Mouse (Mus musculus) embryonic stem cell, embryonic (primary cell): ENCODE measurements around the gene Dll3.

Experiments
- CTCF ChIA-PET, 4 experiments: fragments of 300-600 bp in 2 of 4; fragments of 350-600 bp in 2 of 4; sonication (Branson Sonifier 250); formaldehyde crosslinking; loops; one replicate each; lab custom pipeline; 2022; ENCODE audit warnings: inconsistent platforms in 2 of 4; lab: Charles Lee
- POLR2A ChIA-PET, 4 experiments: fragments of 300-600 bp in 2 of 4; fragments of 350-600 bp in 2 of 4; sonication (Branson Sonifier 250); formaldehyde crosslinking; loops; one replicate each; lab custom pipeline; 2022; ENCODE audit warnings: antibody characterized with exemption in 4 of 4, inconsistent platforms in 1 of 4; lab: Charles Lee

Dll3 gene

GRCm38 (mm10) chr7:28325293-28325692 is 23.3 kb upstream of the Dll3 start:
- ChIA-PET CTCF (interaction anchor here in 2 of 4 experiments (0.5 to 2.3 kb wide), 3 partner anchors 20 to 236 kb away, joined by 3 to 12 read pairs (median 4); partner anchors contain the start of gene Dll3 (in 1 of the 2)), POLR2A (interaction anchor here (0.5 to 50.6 kb wide), 13 partner anchors 8 to 65 kb away, joined by 3 to 1116 read pairs (median 6); partner anchors contain the start of genes Supt5 (in 4 of the 4), Rps16 (in 2 of the 4), Med29 (in 1 of the 4) and Paf1 (in 1 of the 4))

DNA sequence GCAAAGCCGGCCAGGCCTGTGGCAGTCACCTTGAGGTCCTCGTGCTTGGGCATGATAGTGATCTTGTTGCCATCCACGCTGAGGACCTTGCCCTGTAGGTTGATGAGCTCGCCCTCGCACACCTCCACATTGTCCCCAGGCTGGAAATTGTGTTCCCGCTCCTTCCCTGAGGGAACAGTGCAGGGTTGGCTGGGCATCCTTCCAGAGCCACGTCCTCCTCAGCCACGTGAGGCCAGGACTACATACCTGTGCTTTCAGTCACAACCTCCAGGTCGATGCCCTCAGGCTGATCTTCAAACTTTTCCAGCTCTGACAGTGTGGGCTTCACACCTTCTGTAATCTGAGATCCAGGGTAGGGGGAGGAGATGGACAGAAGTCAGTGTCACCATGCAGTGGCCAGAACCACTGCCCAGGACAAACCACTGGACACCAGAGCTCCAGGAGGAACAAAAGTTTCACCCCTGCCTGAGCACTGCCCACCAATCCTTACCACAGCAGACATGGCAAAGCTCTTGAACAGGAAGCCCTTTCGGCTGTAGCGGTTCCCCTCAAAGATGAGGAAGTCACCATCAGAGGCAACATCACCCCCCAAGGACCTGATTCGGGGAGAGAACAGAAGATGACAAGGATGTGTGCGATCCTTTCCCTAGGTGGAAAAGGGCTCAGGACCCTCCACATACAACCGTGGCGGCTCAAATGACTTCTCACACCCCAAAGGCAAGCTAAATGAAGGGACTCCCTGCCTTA is 20.1 kb upstream of the Dll3 start:
- ChIA-PET CTCF (interaction anchor here in 1 of 4 experiments (0.6 kb wide), 1 partner anchor 12 kb away, joined by 4 read pairs; no protein-coding TSS in a partner anchor), POLR2A (interaction anchor here in 3 of 4 experiments (0.6 to 50.6 kb wide), 14 partner anchors 8 to 71 kb away, joined by 3 to 1116 read pairs (median 4); partner anchors contain the start of genes Med29 (in 3 of the 3), Paf1 (in 3 of the 3), Rps16 (in 2 of the 3) and Dll3 (in 1 of the 3))

GRCm38 (mm10) chr7:28318714-28319113 is 16.7 kb upstream of the Dll3 start:
- CTCF ChIA-PET: no interaction called here
- POLR2A ChIA-PET: interaction anchor here in 3 of 4 experiments (0.6 to 2.3 kb wide), 14 partner anchors 9 to 35 kb away, joined by 3 to 12 read pairs (median 4); partner anchors contain the start of genes Rps16 (in 2 of the 3), Dll3 (in 1 of the 3) and Supt5 (in 1 of the 3)

DNA sequence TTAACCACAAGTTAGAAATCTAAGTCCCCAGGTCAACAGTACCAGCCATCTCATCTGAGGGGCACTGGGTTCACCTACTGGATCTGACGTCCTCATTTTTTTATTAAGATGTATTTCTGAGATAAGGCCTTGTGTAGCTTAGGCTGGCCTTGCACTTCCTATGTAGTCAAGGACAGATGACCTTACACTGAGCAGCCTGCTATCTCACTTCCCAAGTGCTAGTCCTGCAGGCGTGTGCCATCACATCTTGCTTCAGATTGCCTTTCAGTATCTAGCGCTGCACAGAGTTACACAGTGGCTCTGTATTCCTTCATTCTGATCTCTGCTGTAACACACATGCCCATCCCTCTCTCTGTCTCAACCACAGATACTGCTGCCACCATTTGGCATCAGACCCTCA is 16.0 kb upstream of the Dll3 start:
- ChIA-PET CTCF (no interaction called here), POLR2A (interaction anchor here in 2 of 4 experiments (0.9 to 2.0 kb wide), 6 partner anchors 9 to 21 kb away, joined by 3 to 12 read pairs (median 4); partner anchors contain the start of gene Supt5 (in 1 of the 2))

DNA sequence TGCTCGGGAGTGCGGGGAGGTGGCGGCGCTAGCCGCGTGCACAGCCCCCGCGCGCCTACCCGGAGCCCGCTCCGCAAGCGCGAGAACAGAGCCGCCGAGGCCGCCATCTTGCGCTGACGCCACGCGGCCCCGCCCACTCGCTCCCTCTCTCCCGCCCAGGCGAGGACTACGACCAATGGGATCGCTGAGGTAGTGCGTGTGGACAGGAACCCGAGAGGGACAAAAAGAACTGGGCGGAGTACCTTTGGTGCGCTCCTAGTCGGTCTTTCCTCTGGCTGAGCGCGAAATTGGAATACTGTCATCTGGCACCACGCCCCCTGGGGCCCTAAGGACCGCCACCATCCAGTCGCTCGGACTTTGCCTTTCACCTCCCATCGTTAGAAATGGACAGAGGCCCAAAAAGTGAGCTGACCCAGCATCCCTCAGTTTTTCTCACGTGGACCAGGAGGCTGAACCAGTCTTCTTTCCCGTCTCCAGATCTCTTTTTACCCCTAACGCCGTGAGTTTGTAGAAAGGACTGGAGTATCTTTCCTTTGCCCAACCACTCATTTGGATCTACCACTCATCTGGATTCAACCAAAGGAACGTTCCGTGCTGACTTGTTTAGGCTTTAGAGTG is 10.0 kb upstream of the Dll3 start, which contains the start of gene Timm50:
Timm50 (minus strand) TSS at position 147 of the 618 bp plus-strand sequence.
- ChIA-PET CTCF (no interaction called here), POLR2A (interaction anchor here in 2 of 4 experiments (0.7 to 5.3 kb wide), 10 partner anchors 9 to 40 kb away, joined by 3 to 36 read pairs (median 4); partner anchors contain the start of genes Rps16 (in 2 of the 2), Selenov (in 2 of the 2), Dll3 (in 1 of the 2) and Supt5 (in 1 of the 2))

DNA sequence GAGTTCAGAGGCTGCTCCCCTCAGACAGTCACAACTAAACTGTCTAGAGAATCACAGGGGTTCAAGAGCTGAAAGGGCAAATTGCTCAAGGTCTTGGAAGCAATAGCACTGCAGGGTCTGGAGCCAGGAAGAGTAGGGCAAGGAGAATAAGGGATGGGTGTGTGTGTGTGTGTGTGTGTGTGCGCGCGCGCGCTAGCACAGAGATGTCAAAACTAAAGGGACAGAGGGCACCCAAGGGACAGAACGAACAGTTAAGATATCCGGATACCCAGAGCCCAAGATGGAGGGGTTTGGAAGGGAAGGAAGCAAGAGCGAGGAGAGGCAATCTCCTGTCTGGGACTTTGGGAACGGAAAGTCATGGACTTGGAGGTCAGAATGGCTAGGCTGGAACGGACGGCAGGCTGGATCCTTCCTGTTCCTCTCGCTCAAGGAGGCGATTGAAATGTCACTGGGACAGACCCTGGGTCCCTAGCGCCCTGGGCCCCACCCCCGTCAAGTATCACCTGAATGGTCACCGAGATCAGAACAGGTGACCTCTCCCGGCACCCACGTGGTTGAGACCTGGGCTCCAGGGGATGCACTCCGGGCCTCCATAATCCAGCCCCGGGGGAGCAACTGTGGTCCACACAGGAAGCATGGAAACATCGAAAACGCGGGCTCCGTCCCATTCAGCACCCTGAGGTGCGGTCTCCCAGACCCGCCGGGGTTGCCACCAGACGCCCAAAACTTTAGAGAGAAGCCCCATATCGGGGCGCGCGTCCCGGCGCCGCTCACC is 9.3 kb upstream of the Dll3 start:
- POLR2A ChIA-PET: interaction anchor here in 2 of 4 experiments (1.0 to 5.3 kb wide), 5 partner anchors 26 to 64 kb away, joined by 3 to 36 read pairs (median 5); partner anchors contain the start of genes Rps16 (in 1 of the 2) and Supt5 (in 1 of the 2)

DNA sequence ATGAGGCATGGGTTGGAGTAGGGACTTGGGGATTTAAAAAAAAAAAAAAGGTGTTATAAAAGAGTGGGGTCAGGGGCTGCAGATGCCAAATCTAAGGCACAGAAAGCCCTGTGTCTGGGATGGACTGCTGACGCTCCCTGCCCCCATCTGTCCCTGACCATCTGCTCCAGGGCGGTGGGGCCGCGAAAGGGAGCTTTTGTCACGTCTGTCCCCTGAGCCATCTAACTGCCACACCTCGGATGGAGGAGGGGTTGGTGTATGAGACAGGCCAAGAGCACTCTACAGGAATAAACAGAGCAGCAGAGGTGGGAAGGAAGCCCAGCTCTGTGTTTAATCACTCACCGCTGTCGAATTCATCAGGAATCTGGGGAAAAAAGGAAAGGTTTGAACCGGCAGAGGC is 7.7 kb upstream of the Dll3 start:
- POLR2A ChIA-PET: interaction anchor here in 2 of 4 experiments (0.5 to 2.2 kb wide), 9 partner anchors 8 to 127 kb away, joined by 3 to 11 read pairs (median 3); partner anchors contain the start of genes Dll3 (in 1 of the 2), Gmfg (in 1 of the 2) and Rps16 (in 1 of the 2)
- CTCF ChIA-PET: no interaction called here

More for the DNA sequence above, 9.3 kb upstream of the Dll3 start:
- CTCF ChIA-PET: interaction anchor here in 2 of 4 experiments (0.6 to 0.8 kb wide), 3 partner anchors 23 to 485 kb away, joined by 3 to 10 read pairs (median 5); no protein-coding TSS in a partner anchor

DNA sequence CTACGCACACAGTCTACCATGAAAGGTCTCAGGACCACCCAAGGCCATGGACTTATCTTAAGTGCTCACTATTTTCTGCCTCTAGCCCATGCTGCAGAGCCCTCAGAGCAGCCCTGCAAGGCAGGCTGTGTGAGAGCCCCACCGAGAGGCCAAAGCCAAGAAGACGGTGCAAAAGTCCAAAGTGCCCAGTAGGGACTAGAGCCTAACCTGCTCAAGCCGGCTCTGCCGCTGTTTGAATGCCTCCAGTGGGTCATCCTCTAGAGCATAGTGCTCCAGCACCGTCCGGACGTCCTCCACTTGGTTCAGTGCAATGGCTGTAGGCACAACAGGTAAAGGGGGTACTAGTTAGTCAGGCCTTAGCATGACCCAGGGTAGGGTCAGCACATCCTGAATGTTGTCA is 4.2 kb upstream of the Dll3 start:
- ChIA-PET CTCF (no interaction called here), POLR2A (interaction anchor here in 2 of 4 experiments (0.5 to 1.7 kb wide), 5 partner anchors 10 to 44 kb away, joined by 3 to 5 read pairs (median 3); partner anchors contain the start of gene Rps16 (in 1 of the 2))

GRCm38 (mm10) chr7:28305641-28306040 is 3.6 kb upstream of the Dll3 start:
- CTCF ChIA-PET: interaction anchor here in 1 of 4 experiments (0.9 kb wide), 1 partner anchor 18 kb away, joined by 3 read pairs; no protein-coding TSS in a partner anchor
- POLR2A ChIA-PET: interaction anchor here in 2 of 4 experiments (0.5 to 1.7 kb wide), 6 partner anchors 9 to 45 kb away, joined by 3 to 5 read pairs (median 3); partner anchors contain the start of genes Rps16 (in 1 of the 2) and Supt5 (in 1 of the 2)

GRCm38 (mm10) chr7:28298837-28299625 is 3.0 kb downstream of the Dll3 start:
- CTCF ChIA-PET: interaction anchor here (0.5 to 1.9 kb wide), 39 partner anchors 8 to 791 kb away, joined by 3 to 14 read pairs (median 3); partner anchors contain the start of genes Selenov (in 2 of the 4), Supt5 (in 2 of the 4), Dyrk1b (in 1 of the 4) and Eid2 (in 1 of the 4)
- POLR2A ChIA-PET: interaction anchor here in 3 of 4 experiments (0.6 to 3.8 kb wide), 21 partner anchors 8 to 316 kb away, joined by 3 to 29 read pairs (median 3); partner anchors contain the start of genes Selenov (in 3 of the 3), Rps16 (in 2 of the 3), Supt5 (in 2 of the 3) and Dyrk1b (in 1 of the 3)

DNA sequence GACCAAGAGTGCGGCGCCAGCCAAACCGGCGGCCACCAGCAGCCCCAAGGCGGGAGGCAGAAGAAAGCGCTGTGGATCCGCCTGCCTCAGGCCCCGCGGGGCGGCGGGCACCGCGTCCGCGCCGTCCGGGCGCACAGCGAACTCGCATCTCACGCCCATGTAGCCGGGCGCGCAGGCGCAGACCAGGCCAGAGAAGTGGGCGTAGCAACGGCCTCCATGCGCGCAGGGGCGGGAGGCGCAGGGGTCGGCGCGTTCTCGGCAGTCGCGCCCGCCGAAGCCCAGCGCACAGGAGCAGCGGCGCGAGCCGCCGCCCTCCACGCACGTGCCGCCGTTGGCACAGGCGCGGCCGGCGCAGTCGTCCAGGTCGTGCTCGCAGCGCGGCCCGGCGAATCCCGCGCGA is 7.6 kb downstream of the Dll3 start:
- ChIA-PET POLR2A (interaction anchor here in 2 of 4 experiments (0.7 to 1.6 kb wide), 4 partner anchors 28 to 56 kb away, joined by 3 to 7 read pairs (median 4); partner anchors contain the start of genes Rps16 (in 2 of the 2) and Supt5 (in 1 of the 2)), CTCF (interaction anchor here in 1 of 4 experiments (0.7 kb wide), 1 partner anchor 353 kb away, joined by 5 read pairs; no protein-coding TSS in a partner anchor)

GRCm38 (mm10) chr7:28290638-28291590 is 11.1 kb downstream of the Dll3 start, which contains the start of gene Selenov:
Selenov (minus strand) TSS chr7:28291186.
- POLR2A ChIA-PET: interaction anchor here (0.6 to 3.9 kb wide), 53 partner anchors 8 to 1901 kb away, joined by 3 to 22 read pairs (median 5); partner anchors contain the start of genes Eid2 (in 3 of the 4), Med29 (in 3 of the 4), Rps16 (in 3 of the 4) and Dll3 (in 2 of the 4)
- CTCF ChIA-PET: interaction anchor here in 3 of 4 experiments (0.5 to 2.9 kb wide), 33 partner anchors 8 to 516 kb away, joined by 3 to 17 read pairs (median 4); partner anchors contain the start of genes Dll3 (in 2 of the 3), Eid2b (in 1 of the 3), Gmfg (in 1 of the 3) and Med29 (in 1 of the 3)

- CTCF ChIA-PET: interaction anchor here in 3 of 4 experiments (0.9 to 2.9 kb wide), 16 partner anchors 9 to 506 kb away, joined by 3 to 17 read pairs (median 7); partner anchors contain the start of genes Dll3 (in 2 of the 3), Eid2b (in 1 of the 3), Gmfg (in 1 of the 3) and Med29 (in 1 of the 3)
- POLR2A ChIA-PET: interaction anchor here in 3 of 4 experiments (0.6 to 3.9 kb wide), 41 partner anchors 8 to 1902 kb away, joined by 3 to 22 read pairs (median 5); partner anchors contain the start of genes Med29 (in 3 of the 3), Dll3 (in 2 of the 3), Eid2b (in 2 of the 3) and Paf1 (in 2 of the 3)
These were observed 11.9 kb downstream of the Dll3 start for GRCm38 (mm10) chr7:28290165-28290564.

DNA sequence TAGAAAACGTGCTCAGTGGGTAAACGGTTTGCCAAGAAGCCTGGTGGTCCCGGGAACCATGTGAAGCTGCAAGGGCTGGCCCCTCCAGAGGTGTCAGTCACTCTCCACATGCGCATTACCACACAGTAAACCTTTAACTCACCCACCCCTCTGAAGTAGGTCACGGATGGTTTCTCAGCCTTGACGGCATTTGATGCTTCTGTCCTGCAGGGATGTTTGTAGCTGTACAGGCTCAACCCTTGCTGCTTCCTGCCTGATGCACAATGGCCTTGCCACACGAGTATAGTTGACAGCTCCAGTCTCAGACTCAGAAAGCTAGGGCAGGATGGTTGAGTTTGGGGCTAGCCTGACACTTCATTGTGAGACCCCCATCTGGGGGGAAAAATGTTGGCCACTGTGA is 21.4 kb downstream of the Dll3 start:
- ChIA-PET CTCF (interaction anchor here in 2 of 4 experiments (0.6 to 1.1 kb wide), 2 partner anchors 10 to 98 kb away, joined by 3 read pairs; partner anchors contain the start of gene Selenov (in 1 of the 2)), POLR2A (interaction anchor here in 2 of 4 experiments (0.7 to 1.6 kb wide), 4 partner anchors 9 to 673 kb away, joined by 3 to 5 read pairs (median 4); partner anchors contain the start of gene Selenov (in 1 of the 2))
